Mouse (Mus musculus): ENCODE results near the gene Aqp1. TPM values are rescaled to one million over a fixed set of nuclear protein-coding genes. Genes with fewer than 3 reads are reported as not detected.

The Aqp1 gene
- polyA plus RNA-seq, 1 experiment from 2014 or later: 7.9 TPM

DNA sequence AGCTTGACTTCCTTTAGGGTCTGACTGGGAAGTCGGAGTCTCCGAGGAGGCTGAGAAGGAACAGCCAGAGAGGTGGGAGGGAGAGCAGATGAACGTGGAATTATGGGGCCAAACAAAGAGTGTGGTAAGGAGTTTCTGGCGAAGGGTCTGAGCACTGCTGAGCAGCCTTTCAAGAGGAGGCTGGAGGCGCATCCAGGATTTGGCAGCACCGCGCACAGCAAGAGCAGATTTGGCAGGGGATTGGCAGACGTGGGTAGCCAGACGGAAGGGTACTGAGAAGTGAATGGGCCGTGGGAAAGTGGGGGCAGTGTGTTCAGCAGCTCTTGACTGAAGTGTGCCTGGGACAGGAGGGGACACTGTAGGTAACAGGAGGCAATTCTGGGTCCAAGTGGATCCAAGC lies 58.6 kb downstream of the Aqp1 start:
- 69% methylated on average over 10 of the region's 10 CpGs for WGBS
- H3K27me3 ChIP-seq: peaks cover 11% of the 10 kb centered on the region; the same call in 1 of the 2 replicates
- no peak overlapping the region for H3K4me2 ChIP-seq (replicated peaks)
- no peak overlapping the region for H3K27ac ChIP-seq (replicated peaks)
- H3K36me3 ChIP-seq: no peaks in the 10 kb centered on the region
- H3K4me1 ChIP-seq: peaks cover 28% of the 10 kb centered on the region
- no peak overlapping the region for H3K9ac ChIP-seq (replicated peaks)
- ATAC-seq (ENCODE audit: low FRiP score, low read depth): no peak
- no peak overlapping the region for H3K4me3 ChIP-seq
- H3K9me3 ChIP-seq: no peaks in the 10 kb centered on the region

DNA sequence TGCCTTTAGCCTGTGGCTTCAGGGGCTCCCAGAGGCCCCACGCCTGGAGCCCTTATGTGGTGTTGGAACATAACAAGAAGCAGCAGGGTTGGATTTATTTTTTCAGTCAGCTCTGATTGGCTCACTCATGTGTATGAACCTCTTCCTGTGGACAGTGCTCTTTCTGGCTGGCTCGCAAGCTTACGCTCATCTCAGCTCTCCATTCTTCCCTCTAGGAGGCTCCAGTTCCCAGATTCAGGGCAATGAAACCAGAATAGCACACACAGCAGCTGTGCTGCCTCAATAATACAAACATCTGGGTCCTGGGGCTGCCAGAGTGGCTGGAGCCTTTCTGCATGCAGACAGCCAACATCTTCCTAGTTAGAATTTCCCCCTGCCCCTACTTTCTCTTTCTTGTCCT lies 59.9 kb downstream of the Aqp1 start:
- H3K27ac ChIP-seq (replicated peaks): 0 out of 2 replicates have a peak overlapping the region, but pooled peaks have one; percentile 39
- no peak overlapping the region for H3K9ac ChIP-seq (replicated peaks)
- H3K4me1 ChIP-seq: peaks cover 28% of the 10 kb centered on the region
- H3K9me3 ChIP-seq: no peaks in the 10 kb centered on the region
- peaks cover 8% of the 10 kb centered on the region; the same call in 1 of the 2 replicates for H3K27me3 ChIP-seq
- H3K36me3 ChIP-seq: no peaks in the 10 kb centered on the region
- no peak overlapping the region for H3K4me2 ChIP-seq (replicated peaks)
- 54% methylated on average over 3 of the region's 3 CpGs for WGBS
- no peak overlapping the region for H3K4me3 ChIP-seq
- ATAC-seq (ENCODE audit: low FRiP score, low read depth): no peak

DNA sequence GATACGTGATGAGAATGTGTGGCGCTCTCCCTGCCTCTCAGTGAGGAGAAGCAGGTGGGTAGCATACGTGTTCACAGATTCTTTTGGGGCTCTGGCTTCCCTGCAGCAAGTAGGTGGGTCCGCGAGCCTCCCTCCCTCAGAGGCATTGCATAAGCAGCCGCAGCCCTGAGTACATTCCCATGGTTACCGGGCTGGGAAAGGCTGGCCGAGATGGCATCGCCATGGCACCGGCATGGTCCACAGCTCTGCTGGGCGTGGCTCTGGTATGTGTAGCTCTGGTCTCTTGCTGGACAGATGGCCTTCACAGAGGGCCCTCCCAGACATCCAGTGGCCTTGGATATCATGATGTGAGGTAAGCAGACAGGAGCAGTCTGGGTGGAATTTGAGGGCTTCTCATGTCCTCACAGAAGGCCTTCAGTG lies 60.4 kb downstream of the Aqp1 start:
- peaks cover 8% of the 10 kb centered on the region; the same call in 1 of the 2 replicates for H3K27me3 ChIP-seq
- no peaks in the 10 kb centered on the region for H3K9me3 ChIP-seq
- H3K4me3 ChIP-seq: no peak overlapping the region
- 0 out of 2 replicates have a peak overlapping the region, but pooled peaks have one; percentile 39 for H3K27ac ChIP-seq (replicated peaks)
- H3K4me1 ChIP-seq: peaks cover 27% of the 10 kb centered on the region
- ATAC-seq (ENCODE audit: low FRiP score, low read depth): peak; percentile 64
- H3K36me3 ChIP-seq: no peaks in the 10 kb centered on the region
- H3K4me2 ChIP-seq (replicated peaks): no peak overlapping the region
- WGBS: 62% methylated on average over 11 of the region's 11 CpGs
- H3K9ac ChIP-seq (replicated peaks): no peak overlapping the region

Small RNA genes within 50 kb of the gene (microRNA-seq; reads per million reads assigned to microRNA genes)
- gene Gm25458: not detected

Other genes starting within 250 kb of the Aqp1 start
- 0.42 and 0.52 TPM in 2 replicates for gene Crhr2, start 203.4 kb upstream of the Aqp1 start, polyA plus RNA-seq (2016; fragmentation: Nextera tagmentation; extraction: Ambion mirVana)
- gene Inmt, start 161.4 kb upstream of the Aqp1 start, polyA plus RNA-seq (2016; fragmentation: Nextera tagmentation; extraction: Ambion mirVana): not detected in 2 replicates
- gene Mindy4, start 133.0 kb upstream of the Aqp1 start, polyA plus RNA-seq (2016; fragmentation: Nextera tagmentation; extraction: Ambion mirVana): 17.6 and 18.1 TPM in 2 replicates
- not detected in 2 replicates for gene Ghrhr, start 39.9 kb downstream of the Aqp1 start, polyA plus RNA-seq (2016; fragmentation: Nextera tagmentation; extraction: Ambion mirVana)
- gene Adcyap1r1, start 115.5 kb downstream of the Aqp1 start, polyA plus RNA-seq (2016; fragmentation: Nextera tagmentation; extraction: Ambion mirVana): 29.8 and 30.5 TPM in 2 replicates